Mouse (Mus musculus) B cell, adult 62 days (primary cell): ENCODE measurements around the gene Idnk. TPM values are rescaled to one million over a fixed set of nuclear protein-coding genes. Genes with fewer than 3 reads are reported as not detected.

Source experiments
- total RNA-seq: library from RNA; stranded (reverse); gene quantifications from 4 replicates; pipeline ENCODE4 v1.2.4, GENCODE M21; 2023

The Idnk gene
- 58.3 to 70.5 TPM (median 62.2 TPM) in 4 replicates for total RNA-seq

GRCm38 (mm10) chr13:58157447-58158098 lies at the start of gene Idnk:
Gene Idnk (plus strand): TSS chr13:58157649.

GRCm38 (mm10) chr13:58113061-58113900 lies 44.2 kb upstream of the Idnk start, which contains the start of gene Klhl3:
Gene Klhl3 (minus strand): TSS chr13:58113592.

GRCm38 (mm10) chr13:58128396-58128767 lies 29.1 kb upstream of the Idnk start, which contains the start of gene Hnrnpa0:
Gene Hnrnpa0 (minus strand): TSS chr13:58128556.

Other genes starting within 250 kb of the Idnk start
- gene Spock1, start 249.3 kb upstream of the Idnk start, total RNA-seq, result not detected in 4 replicates
- 0.09 to 0.23 TPM (median 0.16 TPM) in 3 of 4 replicates, not detected in the other for gene Klhl3, start 44.1 kb upstream of the Idnk start, total RNA-seq
- gene Hnrnpa0, start 29.1 kb upstream of the Idnk start, total RNA-seq, result 154 to 161 TPM (median 157 TPM) in 4 replicates
- 97.7 to 106 TPM (median 103 TPM) in 4 replicates for gene Ubqln1, start 58.0 kb downstream of the Idnk start, total RNA-seq
- 2.6 to 4.9 TPM (median 3.9 TPM) in 4 replicates for gene Gkap1, start 118.0 kb downstream of the Idnk start, total RNA-seq
- gene Kif27, start 201.5 kb downstream of the Idnk start, total RNA-seq, result 0.36 to 0.38 TPM (median 0.37 TPM) in 4 replicates
- 11.8 to 13.6 TPM (median 12.4 TPM) in 4 replicates for gene 2210016F16Rik, start 227.6 kb downstream of the Idnk start, total RNA-seq
- 47.2 to 61.5 TPM (median 51.5 TPM) in 4 replicates for gene Rmi1, start 244.6 kb downstream of the Idnk start, total RNA-seq
- 1,266 to 1,359 TPM (median 1,310 TPM) in 4 replicates for gene Hnrnpk, start 245.7 kb downstream of the Idnk start, total RNA-seq